Mouse (Mus musculus): Measurements from ENCODE around the gene Pirb. TPM values are rescaled to one million over a fixed set of nuclear protein-coding genes. Genes with fewer than 3 reads are reported as not detected.

The Pirb gene
- polyA plus RNA-seq, 1 experiment from 2014 or later = 0.12 TPM

Other genes with a start within 250 kb of the Pirb start
- not detected in 2 replicates for gene Tarm1, start 217.8 kb downstream of the Pirb start, polyA plus RNA-seq (2016; fragmentation: Nextera tagmentation; extraction: Ambion mirVana)
- gene Oscar, start 104.2 kb downstream of the Pirb start, polyA plus RNA-seq (2016; fragmentation: Nextera tagmentation; extraction: Ambion mirVana) = not detected in 2 replicates
- gene Ndufa3, start 103.0 kb downstream of the Pirb start, polyA plus RNA-seq (2016; fragmentation: Nextera tagmentation; extraction: Ambion mirVana) = 372 and 423 TPM in 2 replicates
- gene Tfpt, start 90.5 kb downstream of the Pirb start, polyA plus RNA-seq (2016; fragmentation: Nextera tagmentation; extraction: Ambion mirVana) = 30.3 and 30.8 TPM in 2 replicates
- 174 and 180 TPM in 2 replicates for gene Prpf31, start 90.4 kb downstream of the Pirb start, polyA plus RNA-seq (2016; fragmentation: Nextera tagmentation; extraction: Ambion mirVana)
- gene Cnot3, start 75.1 kb downstream of the Pirb start, polyA plus RNA-seq (2016; fragmentation: Nextera tagmentation; extraction: Ambion mirVana) = 75.2 and 82.7 TPM in 2 replicates
- 18.0 and 19.8 TPM in 2 replicates for gene Leng1, start 54.6 kb downstream of the Pirb start, polyA plus RNA-seq (2016; fragmentation: Nextera tagmentation; extraction: Ambion mirVana)
- 3.1 TPM in 2 replicates for gene Tmc4, start 42.8 kb downstream of the Pirb start, polyA plus RNA-seq (2016; fragmentation: Nextera tagmentation; extraction: Ambion mirVana)
- gene Tsen34, start 27.5 kb downstream of the Pirb start, polyA plus RNA-seq (2016; fragmentation: Nextera tagmentation; extraction: Ambion mirVana) = 251 and 266 TPM in 2 replicates
- 30.6 and 32.5 TPM in 2 replicates for gene Mboat7, start 26.9 kb downstream of the Pirb start, polyA plus RNA-seq (2016; fragmentation: Nextera tagmentation; extraction: Ambion mirVana)
- gene Rps9, start 16.4 kb downstream of the Pirb start, polyA plus RNA-seq (2016; fragmentation: Nextera tagmentation; extraction: Ambion mirVana) = 1,174 and 1,339 TPM in 2 replicates
- not detected in 2 replicates for gene Gm15448, start 105.3 kb upstream of the Pirb start, polyA plus RNA-seq (2016; fragmentation: Nextera tagmentation; extraction: Ambion mirVana)
- 0.07 TPM in 1 of 2 replicates, not detected in the other for gene Pira2, start 124.7 kb upstream of the Pirb start, polyA plus RNA-seq (2016; fragmentation: Nextera tagmentation; extraction: Ambion mirVana)
- not detected in 2 replicates for gene Gm14548, start 177.7 kb upstream of the Pirb start, polyA plus RNA-seq (2016; fragmentation: Nextera tagmentation; extraction: Ambion mirVana)
- not detected in 2 replicates for gene Lilra6, start 195.1 kb upstream of the Pirb start, polyA plus RNA-seq (2016; fragmentation: Nextera tagmentation; extraction: Ambion mirVana)